Mouse (Mus musculus): Measurements from ENCODE around the gene Tspoap1.

DNA sequence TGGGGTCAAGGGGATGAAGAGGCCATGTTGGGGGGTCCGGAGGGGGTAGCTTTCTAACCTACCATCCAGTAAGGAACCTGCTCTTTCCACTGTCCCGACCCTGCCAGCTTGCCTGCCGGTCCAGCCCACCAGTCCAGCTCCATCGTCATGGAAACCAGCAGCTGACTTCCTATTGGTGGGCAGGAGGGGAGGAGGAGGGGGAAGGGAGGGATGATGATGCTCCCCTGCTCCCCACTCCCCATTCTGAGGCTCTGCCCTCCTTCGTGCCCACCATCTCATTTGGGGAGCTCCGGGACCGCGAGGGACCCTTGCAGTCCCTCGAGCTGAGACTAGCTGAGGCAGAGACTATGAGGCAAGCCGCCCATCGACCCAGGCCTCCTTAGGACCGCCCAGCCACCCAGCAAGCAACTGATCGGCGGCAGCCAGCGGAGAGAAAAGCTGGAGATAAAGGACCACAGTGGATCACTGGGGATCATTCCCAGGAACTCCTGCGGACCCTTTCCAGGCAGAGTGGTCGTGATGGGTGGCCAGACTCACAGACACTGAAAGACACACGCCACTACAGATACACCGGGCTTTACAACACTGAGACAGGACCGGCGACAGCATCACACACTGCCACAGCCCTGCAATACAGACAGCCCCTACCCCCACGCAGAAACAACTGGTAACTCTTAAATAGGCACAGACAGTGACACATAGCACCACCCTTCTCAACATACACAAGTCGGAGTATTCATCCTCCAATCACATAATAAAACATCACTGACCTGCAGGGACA, at the start of gene Tspoap1:
- TF ChIP-seq GATA1 (IDR thresholded peaks at IDR 0.05; ENCODE audit: borderline replicate concordance, low read length) (no peak), FLI1 (IDR thresholded peaks at IDR 0.05; ENCODE audit: low read length) (no peak)
